Mouse (Mus musculus) stomach, embryonic 16.5 days (tissue): ENCODE results near the gene Herc3. TPM values are rescaled to one million over a fixed set of nuclear protein-coding genes. Genes with fewer than 3 reads are reported as not detected.

Experiments used
- ATAC-seq: fragments of 200-750 bp; cut with Nextera tagmentation; 2 replicates; pipeline ENCODE4 v1.8.0; 2017; ENCODE audit warnings: moderate number of reproducible peaks, moderate TSS enrichment; ENCODE audit not compliant: insufficient read depth, low FRiP score
- H3K27ac ChIP-seq: fragments of 300-500 bp; sonication (generic); 2 replicates; pipeline ENCODE4 v1.5.1; 2014; ENCODE audit warnings: low read length
- H3K27me3 ChIP-seq: fragments of 300-500 bp; sonication (generic); 2 replicates; pipeline ENCODE4 v1.6.1; 2014; ENCODE audit warnings: low read length, control low read depth, mixed read lengths; ENCODE audit not compliant: control insufficient read depth, insufficient read depth
- H3K36me3 ChIP-seq: fragments of 300-500 bp; sonication (generic); 2 replicates; pipeline ENCODE4 v1.6.1; 2014; ENCODE audit warnings: low read length; ENCODE audit not compliant: control insufficient read depth, insufficient read depth
- H3K4me1 ChIP-seq: fragments of 300-500 bp; sonication (generic); 2 replicates; pipeline ENCODE4 v1.6.1; 2014; ENCODE audit warnings: low read length, control low read depth, mixed read lengths; ENCODE audit not compliant: control insufficient read depth, insufficient read depth
- H3K4me2 ChIP-seq: fragments of 300-500 bp; sonication (generic); 2 replicates; pipeline ENCODE4 v1.6.1; 2014; ENCODE audit warnings: low read depth, low read length, mixed read lengths
- H3K4me3 ChIP-seq: fragments of 300-500 bp; sonication (generic); replicated peaks from 2 replicates; pipeline ENCODE4 v1.5.1; 2014; ENCODE audit warnings: mild to moderate bottlenecking, low read length
- H3K9ac ChIP-seq: fragments of 300-500 bp; sonication (generic); 2 replicates; pipeline ENCODE4 v1.6.1; 2014; ENCODE audit warnings: low read length
- H3K9me3 ChIP-seq: fragments of 300-500 bp; sonication (generic); replicated peaks from 2 replicates; pipeline ENCODE4 v1.6.1; 2016; ENCODE audit warnings: low read length, control low read depth; ENCODE audit not compliant: control insufficient read depth
- WGBS: fragments of 180-500 bp; shearing (Covaris S2); extraction: QIAGEN DNeasy Blood & Tissue Kit; methylation state at CpG from one replicate; pipeline ENCODE4 v1.1.7; 2014; 5-methylcytosine and 5-hydroxymethylcytosine counted together
- polyA plus RNA-seq: library from polyadenylated mRNA; unstranded; fragments of >200 nt; fragmentation: Nextera tagmentation; extraction: Ambion mirVana; gene quantifications from 2 replicates; pipeline ENCODE4 v1.2.1, GENCODE M21; 2015

Herc3 gene
- polyA plus RNA-seq, 1 experiment from 2014 or later = 10.3 TPM

GRCm38 (mm10) chr6:58834470-58834869 is 3.2 kb downstream of the Herc3 start:
- H3K27me3 ChIP-seq = no peaks in the 10 kb centered on the region
- no peaks in the 10 kb centered on the region for H3K36me3 ChIP-seq
- peaks cover 3% of the 10 kb centered on the region for H3K4me1 ChIP-seq
- H3K27ac ChIP-seq = no peak overlapping the region
- ATAC-seq = no peak
- no peak overlapping the region for H3K9ac ChIP-seq
- H3K4me3 ChIP-seq = no peak overlapping the region
- no peaks in the 10 kb centered on the region for H3K9me3 ChIP-seq
- WGBS = 80% methylated on average over 7 of the region's 7 CpGs
- H3K4me2 ChIP-seq = no peak overlapping the region

- ATAC-seq = no peak
- Histone ChIP-seq H3K36me3 (no peaks in the 10 kb centered on the region), H3K9ac (no peak overlapping the region), H3K27me3 (no peaks in the 10 kb centered on the region), H3K4me1 (peaks cover 3% of the 10 kb centered on the region), H3K4me2 (no peak overlapping the region), H3K4me3 (no peak overlapping the region), H3K9me3 (no peaks in the 10 kb centered on the region), H3K27ac (no peak overlapping the region)
- 74% methylated on average over 1 of the region's 1 CpGs for WGBS
These were observed 4.3 kb downstream of the Herc3 start for GRCm38 (mm10) chr6:58835591-58835990.

DNA sequence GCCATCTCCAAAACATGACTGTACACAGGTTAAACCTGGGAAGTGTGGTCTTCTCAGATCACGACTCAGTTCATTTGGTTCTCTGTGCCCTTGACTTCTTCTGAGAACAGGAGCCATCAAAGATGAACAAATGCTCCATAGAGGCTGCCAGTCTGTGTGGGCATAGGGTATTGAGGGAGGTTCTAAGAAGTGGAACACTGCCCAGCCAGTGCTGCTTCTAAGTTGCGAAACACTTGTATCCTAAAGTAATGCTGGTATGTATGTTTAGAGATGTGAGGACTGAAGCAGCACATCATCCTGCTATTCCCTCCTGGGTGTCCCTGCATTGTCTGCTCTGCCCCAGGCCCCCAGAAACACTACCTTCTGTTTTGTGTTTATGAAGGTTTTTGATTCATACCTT is 5.2 kb downstream of the Herc3 start:
- no peaks in the 10 kb centered on the region for H3K27me3 ChIP-seq
- no peak overlapping the region for H3K27ac ChIP-seq
- peaks cover 3% of the 10 kb centered on the region for H3K4me1 ChIP-seq
- H3K9ac ChIP-seq = no peak overlapping the region
- H3K36me3 ChIP-seq = no peaks in the 10 kb centered on the region
- no peak for ATAC-seq
- 89% methylated on average over 2 of the region's 2 CpGs for WGBS
- no peak overlapping the region for H3K4me3 ChIP-seq
- H3K9me3 ChIP-seq = no peaks in the 10 kb centered on the region
- H3K4me2 ChIP-seq = no peak overlapping the region

DNA sequence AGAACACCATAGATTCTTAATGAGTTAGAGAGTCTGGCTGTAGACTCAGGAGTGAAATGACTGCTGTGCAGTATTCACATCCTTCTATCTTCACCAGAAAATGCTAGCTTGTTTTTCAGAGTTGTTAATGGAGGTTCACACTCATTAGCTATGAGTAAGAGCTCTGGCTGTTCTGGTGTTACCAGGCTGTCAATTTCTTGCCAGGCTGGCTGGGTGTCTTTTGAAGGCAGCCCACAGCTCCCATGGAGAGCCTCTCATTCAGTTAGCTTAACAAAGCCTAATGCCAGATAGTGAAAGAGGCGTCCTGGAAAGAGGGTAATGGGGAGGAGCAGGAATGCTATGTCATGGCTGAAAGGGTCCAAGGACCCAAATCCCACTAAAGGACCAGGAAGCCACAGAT is 6.7 kb downstream of the Herc3 start:
- no peak overlapping the region for H3K4me3 ChIP-seq
- no peaks in the 10 kb centered on the region for H3K36me3 ChIP-seq

DNA sequence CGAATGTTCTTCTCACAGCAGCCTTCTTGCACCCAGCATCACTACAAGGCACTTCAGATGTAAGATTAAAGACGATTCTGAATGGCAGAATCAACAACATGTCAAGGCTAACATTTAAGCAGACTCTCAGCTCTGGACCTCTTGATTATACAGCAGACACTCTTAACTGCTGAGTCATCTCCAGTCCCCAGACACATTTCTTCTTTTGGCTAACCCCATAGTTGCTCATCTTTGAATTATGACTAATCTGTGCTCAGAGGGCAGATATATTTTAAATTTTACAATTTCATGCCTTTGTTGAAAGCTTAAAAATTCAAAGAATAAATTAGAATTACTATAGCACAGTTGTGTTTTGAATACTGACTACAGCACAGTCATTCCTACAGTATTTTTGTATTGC is 9.9 kb downstream of the Herc3 start:
- Histone ChIP-seq H3K27ac (no peak overlapping the region), H3K27me3 (no peaks in the 10 kb centered on the region), H3K9me3 (no peaks in the 10 kb centered on the region), H3K36me3 (no peaks in the 10 kb centered on the region), H3K4me2 (no peak overlapping the region), H3K4me1 (no peaks in the 10 kb centered on the region), H3K4me3 (no peak overlapping the region), H3K9ac (no peak overlapping the region)
- WGBS = 45% methylated on average over 2 of the region's 2 CpGs
- no peak for ATAC-seq

More for the DNA sequence above, 6.7 kb downstream of the Herc3 start:
- no peaks in the 10 kb centered on the region for H3K27me3 ChIP-seq
- no peak for ATAC-seq
- H3K27ac ChIP-seq = no peak overlapping the region
- WGBS = 45% methylated on average over 1 of the region's 1 CpGs
- no peak overlapping the region for H3K4me2 ChIP-seq
- H3K9ac ChIP-seq = no peak overlapping the region
- peaks cover 3% of the 10 kb centered on the region for H3K4me1 ChIP-seq
- H3K9me3 ChIP-seq = no peaks in the 10 kb centered on the region

DNA sequence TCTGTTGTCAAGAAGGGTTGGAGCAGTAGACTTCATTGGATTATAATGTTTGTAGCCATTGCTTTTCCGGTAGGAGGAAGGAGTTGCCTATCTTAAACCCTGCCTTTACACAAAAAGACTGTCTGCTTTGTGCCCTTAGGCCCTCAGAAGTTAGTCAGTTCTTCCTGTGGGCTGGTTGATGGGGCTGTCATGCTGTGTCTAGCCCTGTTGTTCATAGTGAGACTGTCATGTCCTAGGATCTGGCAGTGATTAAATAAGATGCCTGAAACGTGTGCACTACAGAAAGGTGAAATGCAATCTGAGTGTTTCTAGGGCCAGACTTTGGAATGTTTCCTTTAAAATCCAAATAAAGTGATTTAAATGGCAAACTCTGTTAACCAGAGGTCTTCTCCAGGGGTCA is 10.9 kb downstream of the Herc3 start:
- 46% methylated on average over 2 of the region's 2 CpGs for WGBS
- Histone ChIP-seq H3K4me3 (no peak overlapping the region), H3K9ac (no peak overlapping the region), H3K9me3 (no peaks in the 10 kb centered on the region), H3K27ac (no peak overlapping the region), H3K27me3 (no peaks in the 10 kb centered on the region), H3K36me3 (no peaks in the 10 kb centered on the region), H3K4me2 (no peak overlapping the region), H3K4me1 (no peaks in the 10 kb centered on the region)
- ATAC-seq = no peak

- Histone ChIP-seq H3K27ac (no peak overlapping the region), H3K4me1 (peaks cover 3% of the 10 kb centered on the region; the same call in 1 of the 2 replicates), H3K4me3 (no peak overlapping the region), H3K27me3 (no peaks in the 10 kb centered on the region), H3K9me3 (no peaks in the 10 kb centered on the region), H3K4me2 (no peak overlapping the region), H3K36me3 (no peaks in the 10 kb centered on the region), H3K9ac (no peak overlapping the region)
- WGBS = 87% methylated on average over 9 of the region's 9 CpGs
- ATAC-seq = no peak
These were observed 12.3 kb downstream of the Herc3 start for GRCm38 (mm10) chr6:58843580-58843979.

DNA sequence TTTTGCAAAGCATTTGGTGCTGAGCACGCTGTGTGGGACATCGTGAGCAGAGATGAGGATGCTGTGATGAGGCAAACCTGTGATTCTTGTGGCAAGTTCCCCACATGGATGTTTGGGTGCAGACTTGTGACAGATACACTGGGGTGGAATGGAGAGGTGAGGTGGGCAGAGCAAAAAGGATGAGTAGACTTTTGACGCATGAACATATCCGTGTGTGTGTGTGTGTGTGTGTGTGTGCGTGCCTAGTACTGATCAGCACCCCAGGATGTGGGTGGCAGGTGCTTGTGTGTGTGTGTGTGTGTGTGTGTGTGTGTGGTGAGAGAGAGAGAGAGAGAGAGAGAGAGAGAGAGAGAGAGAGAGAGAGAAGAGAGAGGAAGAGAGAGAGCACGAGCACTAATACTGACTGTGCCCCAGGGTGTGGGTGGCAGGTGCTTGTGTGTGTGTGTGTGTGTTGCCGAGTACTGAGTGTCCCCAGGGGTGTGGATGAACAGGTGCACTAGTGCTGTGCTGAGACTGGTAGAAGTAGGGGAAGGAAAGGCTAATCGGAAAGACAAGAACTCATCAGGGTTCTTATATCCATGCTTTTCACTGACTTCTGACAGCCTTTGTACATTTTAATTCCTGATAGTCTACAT is 13.0 kb downstream of the Herc3 start:
- Histone ChIP-seq H3K4me2 (no peak overlapping the region), H3K27ac (no peak overlapping the region), H3K4me3 (no peak overlapping the region), H3K36me3 (no peaks in the 10 kb centered on the region), H3K9me3 (no peaks in the 10 kb centered on the region), H3K27me3 (no peaks in the 10 kb centered on the region), H3K9ac (no peak overlapping the region), H3K4me1 (peaks cover 3% of the 10 kb centered on the region; the same call in 1 of the 2 replicates)
- WGBS = 83% methylated on average over 8 of the region's 8 CpGs
- no peak for ATAC-seq

- H3K4me1 ChIP-seq = peaks cover 3% of the 10 kb centered on the region; the same call in 1 of the 2 replicates
- 74% methylated on average over 9 of the region's 9 CpGs for WGBS
These were observed 15.8 kb downstream of the Herc3 start for GRCm38 (mm10) chr6:58846850-58847692.

More at GRCm38 (mm10) chr6:58846850-58847692, 15.8 kb downstream of the Herc3 start:
- Histone ChIP-seq H3K27ac (peak overlapping the region; percentile 52; the same call in 1 of the 2 replicates), H3K9ac (no peak overlapping the region), H3K27me3 (no peaks in the 10 kb centered on the region), H3K4me3 (no peak overlapping the region), H3K4me2 (no peak overlapping the region), H3K9me3 (no peaks in the 10 kb centered on the region), H3K36me3 (no peaks in the 10 kb centered on the region)
- ATAC-seq = peak; percentile 79
